Mouse (Mus musculus): ENCODE measurements around the gene Ms4a18. TPM values are rescaled to one million over a fixed set of nuclear protein-coding genes. Genes with fewer than 3 reads are reported as not detected.
A peak's percentile ranks its signal among the peaks of the same experiment; 100 is the strongest.

The Ms4a18 gene
- polyA plus RNA-seq, 1 experiment: not detected

DNA sequence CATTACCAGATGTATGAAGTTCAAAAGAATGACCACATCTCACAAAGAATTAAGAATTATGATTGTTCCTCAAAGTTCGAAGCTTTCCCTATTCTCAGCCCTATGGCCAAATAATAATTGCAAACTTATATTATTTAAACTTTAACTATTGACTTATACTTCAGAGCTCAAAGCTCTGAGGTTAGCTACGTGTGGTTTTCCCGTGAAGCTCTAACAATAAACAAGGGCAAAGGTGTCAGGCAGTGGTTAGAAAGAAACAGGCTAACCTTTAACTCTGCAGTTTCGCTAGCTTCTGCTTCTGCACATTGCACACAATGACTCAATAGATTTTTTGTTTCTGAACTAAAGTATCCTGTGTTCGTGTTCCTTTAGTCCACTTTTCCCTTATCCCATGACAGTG, 35.0 kb upstream of the Ms4a18 start:
- Histone ChIP-seq H3K4me1 (ENCODE audit: control insufficient read depth, insufficient read depth, low read length) (no peaks in the 10 kb centered on the region), H3K9ac (ENCODE audit: low read depth, poor library complexity, severe bottlenecking) (no peak overlapping the region), H3K27ac (ENCODE audit: insufficient read depth, low read length) (no peak overlapping the region), H3K27me3 (ENCODE audit: control insufficient read depth, insufficient read depth, low read length, poor library complexity, severe bottlenecking) (no peaks in the 10 kb centered on the region), H3K4me3 (ENCODE audit: low read depth, low read length) (no peak overlapping the region), H3K9me3 (replicated peaks; ENCODE audit: control insufficient read depth, insufficient read depth, low read length, poor library complexity, severe bottlenecking) (no peaks in the 10 kb centered on the region), H3K36me3 (ENCODE audit: control insufficient read depth, insufficient read depth, low read length, poor library complexity, severe bottlenecking) (no peaks in the 10 kb centered on the region)
- TF ChIP-seq POLR2A (IDR thresholded peaks at IDR 0.05; ENCODE audit: insufficient read depth, low read length) (no peak), CTCF (IDR thresholded peaks at IDR 0.05; ENCODE audit: low read depth, low read length) (no peak), EP300 (IDR thresholded peaks at IDR 0.05; ENCODE audit: insufficient read depth, low read depth, low read length) (no peak)

DNA sequence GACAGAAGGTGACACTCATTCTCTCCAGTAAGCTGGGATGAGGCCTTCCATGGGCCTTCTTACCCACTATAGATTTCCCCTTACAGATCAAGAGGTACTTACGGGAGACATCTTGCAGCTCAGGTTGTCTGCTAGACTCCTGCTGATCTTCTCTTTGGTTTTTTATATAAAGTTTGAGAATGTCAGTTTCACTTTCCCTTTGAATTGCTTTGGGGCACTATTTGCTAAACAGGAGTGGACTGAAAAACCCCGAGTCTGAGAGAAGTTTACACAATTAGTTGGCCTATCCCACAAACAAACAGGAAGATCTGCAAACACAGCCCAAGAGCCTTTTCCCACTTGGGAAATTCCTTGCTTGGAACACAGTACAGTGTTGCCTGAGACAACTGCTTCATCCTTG, 32.5 kb upstream of the Ms4a18 start:
- Histone ChIP-seq H3K9me3 (replicated peaks; ENCODE audit: control insufficient read depth, insufficient read depth, low read length, poor library complexity, severe bottlenecking) (no peaks in the 10 kb centered on the region), H3K4me1 (ENCODE audit: control insufficient read depth, insufficient read depth, low read length) (no peaks in the 10 kb centered on the region), H3K4me3 (ENCODE audit: low read depth, low read length) (no peak overlapping the region), H3K27me3 (ENCODE audit: control insufficient read depth, insufficient read depth, low read length, poor library complexity, severe bottlenecking) (no peaks in the 10 kb centered on the region; the same call in 1 of the 2 replicates), H3K9ac (ENCODE audit: low read depth, poor library complexity, severe bottlenecking) (no peak overlapping the region), H3K27ac (ENCODE audit: insufficient read depth, low read length) (no peak overlapping the region), H3K36me3 (ENCODE audit: control insufficient read depth, insufficient read depth, low read length, poor library complexity, severe bottlenecking) (no peaks in the 10 kb centered on the region)
- no peak for TF ChIP-seq POLR2A (IDR thresholded peaks at IDR 0.05; ENCODE audit: insufficient read depth, low read length)
- TF ChIP-seq EP300 (IDR thresholded peaks at IDR 0.05; ENCODE audit: insufficient read depth, low read depth, low read length): no peak
- no peak for TF ChIP-seq CTCF (IDR thresholded peaks at IDR 0.05; ENCODE audit: low read depth, low read length)

DNA sequence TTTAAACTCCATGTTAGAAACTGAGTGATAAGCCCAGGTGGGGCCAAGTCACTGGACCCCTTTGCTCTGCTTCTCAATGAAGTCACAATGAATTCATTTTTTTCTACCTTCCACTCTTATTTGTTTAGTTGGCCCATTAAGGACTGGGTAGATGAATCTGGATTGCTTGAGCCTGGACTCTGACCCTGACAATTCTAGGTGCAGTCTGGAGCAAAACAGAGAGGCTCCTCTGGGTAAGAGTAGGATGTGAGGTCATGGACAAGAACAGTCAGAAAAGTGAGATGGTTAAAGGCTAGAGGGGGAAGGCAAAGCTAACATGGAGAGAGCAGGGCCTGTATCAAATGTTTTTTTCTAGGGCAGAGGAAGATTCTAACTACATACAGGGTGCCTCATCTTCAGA, 31.6 kb upstream of the Ms4a18 start:
- Histone ChIP-seq H3K27ac (ENCODE audit: insufficient read depth, low read length) (no peak overlapping the region), H3K9me3 (replicated peaks; ENCODE audit: control insufficient read depth, insufficient read depth, low read length, poor library complexity, severe bottlenecking) (no peaks in the 10 kb centered on the region), H3K4me1 (ENCODE audit: control insufficient read depth, insufficient read depth, low read length) (no peaks in the 10 kb centered on the region), H3K36me3 (ENCODE audit: control insufficient read depth, insufficient read depth, low read length, poor library complexity, severe bottlenecking) (no peaks in the 10 kb centered on the region), H3K4me3 (ENCODE audit: low read depth, low read length) (no peak overlapping the region), H3K9ac (ENCODE audit: low read depth, poor library complexity, severe bottlenecking) (no peak overlapping the region), H3K27me3 (ENCODE audit: control insufficient read depth, insufficient read depth, low read length, poor library complexity, severe bottlenecking) (no peaks in the 10 kb centered on the region; the same call in 1 of the 2 replicates)
- TF ChIP-seq CTCF (IDR thresholded peaks at IDR 0.05; ENCODE audit: low read depth, low read length) (no peak), POLR2A (IDR thresholded peaks at IDR 0.05; ENCODE audit: insufficient read depth, low read length) (no peak), EP300 (IDR thresholded peaks at IDR 0.05; ENCODE audit: insufficient read depth, low read depth, low read length) (no peak)

GRCm38 (mm10) chr19:11048503-11048902, 30.7 kb upstream of the Ms4a18 start:
- Histone ChIP-seq H3K27ac (ENCODE audit: insufficient read depth, low read length) (no peak overlapping the region), H3K9ac (ENCODE audit: low read depth, poor library complexity, severe bottlenecking) (no peak overlapping the region), H3K4me1 (ENCODE audit: control insufficient read depth, insufficient read depth, low read length) (no peaks in the 10 kb centered on the region), H3K9me3 (replicated peaks; ENCODE audit: control insufficient read depth, insufficient read depth, low read length, poor library complexity, severe bottlenecking) (no peaks in the 10 kb centered on the region), H3K4me3 (ENCODE audit: low read depth, low read length) (no peak overlapping the region), H3K27me3 (ENCODE audit: control insufficient read depth, insufficient read depth, low read length, poor library complexity, severe bottlenecking) (no peaks in the 10 kb centered on the region; the same call in 1 of the 2 replicates), H3K36me3 (ENCODE audit: control insufficient read depth, insufficient read depth, low read length, poor library complexity, severe bottlenecking) (no peaks in the 10 kb centered on the region)
- TF ChIP-seq CTCF (IDR thresholded peaks at IDR 0.05; ENCODE audit: low read depth, low read length) (no peak), EP300 (IDR thresholded peaks at IDR 0.05; ENCODE audit: insufficient read depth, low read depth, low read length) (no peak), POLR2A (IDR thresholded peaks at IDR 0.05; ENCODE audit: insufficient read depth, low read length) (no peak)

- Histone ChIP-seq H3K4me1 (ENCODE audit: control insufficient read depth, insufficient read depth, low read length) (no peaks in the 10 kb centered on the region), H3K27ac (ENCODE audit: insufficient read depth, low read length) (no peak overlapping the region), H3K9me3 (replicated peaks; ENCODE audit: control insufficient read depth, insufficient read depth, low read length, poor library complexity, severe bottlenecking) (no peaks in the 10 kb centered on the region), H3K4me3 (ENCODE audit: low read depth, low read length) (no peak overlapping the region), H3K27me3 (ENCODE audit: control insufficient read depth, insufficient read depth, low read length, poor library complexity, severe bottlenecking) (no peaks in the 10 kb centered on the region; the same call in 1 of the 2 replicates), H3K36me3 (ENCODE audit: control insufficient read depth, insufficient read depth, low read length, poor library complexity, severe bottlenecking) (no peaks in the 10 kb centered on the region), H3K9ac (ENCODE audit: low read depth, poor library complexity, severe bottlenecking) (no peak overlapping the region)
- no peak for TF ChIP-seq EP300 (IDR thresholded peaks at IDR 0.05; ENCODE audit: insufficient read depth, low read depth, low read length)
- no peak for TF ChIP-seq CTCF (IDR thresholded peaks at IDR 0.05; ENCODE audit: low read depth, low read length)
- no peak for TF ChIP-seq POLR2A (IDR thresholded peaks at IDR 0.05; ENCODE audit: insufficient read depth, low read length)
Measured at GRCm38 (mm10) chr19:11048009-11048408, 30.2 kb upstream of the Ms4a18 start.

GRCm38 (mm10) chr19:11044996-11045711, 27.3 kb upstream of the Ms4a18 start:
- Histone ChIP-seq H3K4me1 (ENCODE audit: control insufficient read depth, insufficient read depth, low read length) (no peaks in the 10 kb centered on the region), H3K4me3 (ENCODE audit: low read depth, low read length) (peak overlapping the region; percentile 36), H3K9ac (ENCODE audit: low read depth, poor library complexity, severe bottlenecking) (no peak overlapping the region), H3K27me3 (ENCODE audit: control insufficient read depth, insufficient read depth, low read length, poor library complexity, severe bottlenecking) (no peaks in the 10 kb centered on the region; the same call in 1 of the 2 replicates), H3K36me3 (ENCODE audit: control insufficient read depth, insufficient read depth, low read length, poor library complexity, severe bottlenecking) (no peaks in the 10 kb centered on the region), H3K9me3 (replicated peaks; ENCODE audit: control insufficient read depth, insufficient read depth, low read length, poor library complexity, severe bottlenecking) (no peaks in the 10 kb centered on the region), H3K27ac (ENCODE audit: insufficient read depth, low read length) (no peak overlapping the region)
- TF ChIP-seq CTCF (IDR thresholded peaks at IDR 0.05; ENCODE audit: low read depth, low read length) (peak; percentile 61), EP300 (IDR thresholded peaks at IDR 0.05; ENCODE audit: insufficient read depth, low read depth, low read length) (no peak), POLR2A (IDR thresholded peaks at IDR 0.05; ENCODE audit: insufficient read depth, low read length) (no peak)
